Mouse (Mus musculus): ENCODE results near the gene Clec4e. TPM values are rescaled to one million over a fixed set of nuclear protein-coding genes. Genes with fewer than 3 reads are reported as not detected.
"Not testable (repeated sequence)": the region's sequence is repeated elsewhere in the genome, so short reads cannot be mapped to it uniquely, and the experiment has no call there.

The Clec4e gene
- polyA plus RNA-seq, 1 experiment from 2014 or later, result 0.34 TPM

GRCm38 (mm10) chr6:123261555-123262161, 28.0 kb downstream of the Clec4e start, which contains the start of gene Clec4d:
Clec4d (plus strand) TSS chr6:123262111.
- Histone ChIP-seq H3K4me2 (no peak within 1 kb of the TSS), H3K9me3 (no peaks in the 10 kb centered on the region), H3K4me3 (no peak within 1 kb of the TSS), H3K27me3 (no peaks in the 10 kb centered on the region), H3K4me1 (no peaks in the 10 kb centered on the region), H3K36me3 (no peaks in the 10 kb centered on the region), H3K9ac (no peak within 1 kb of the TSS), H3K27ac (no peak within 1 kb of the TSS)
- ATAC-seq (ENCODE audit: borderline replicate concordance, extremely low read depth, low FRiP score, low TSS enrichment), result no peak
- 70% methylated on average over 4 of the region's 4 CpGs for WGBS

GRCm38 (mm10) chr6:123260868-123261267, 28.8 kb downstream of the Clec4e start:
- no peak for ATAC-seq (ENCODE audit: borderline replicate concordance, extremely low read depth, low FRiP score, low TSS enrichment)
- no peaks in the 10 kb centered on the region for H3K36me3 ChIP-seq
- no peaks in the 10 kb centered on the region for H3K9me3 ChIP-seq
- no peaks in the 10 kb centered on the region for H3K27me3 ChIP-seq
- WGBS, result 86% methylated on average over 1 of the region's 1 CpGs
- no peak overlapping the region for H3K4me2 ChIP-seq
- H3K4me3 ChIP-seq, result no peak overlapping the region
- H3K4me1 ChIP-seq, result no peaks in the 10 kb centered on the region
- no peak overlapping the region for H3K9ac ChIP-seq
- no peak overlapping the region for H3K27ac ChIP-seq

GRCm38 (mm10) chr6:123259889-123260603, 29.6 kb downstream of the Clec4e start:
- Histone ChIP-seq H3K27ac (no peak overlapping the region), H3K4me1 (no peaks in the 10 kb centered on the region), H3K4me3 (no peak overlapping the region), H3K9me3 (no peaks in the 10 kb centered on the region), H3K36me3 (no peaks in the 10 kb centered on the region), H3K9ac (no peak overlapping the region), H3K27me3 (no peaks in the 10 kb centered on the region), H3K4me2 (no peak overlapping the region)
- no peak for ATAC-seq (ENCODE audit: borderline replicate concordance, extremely low read depth, low FRiP score, low TSS enrichment)
- WGBS, result 74% methylated on average over 4 of the region's 4 CpGs

GRCm38 (mm10) chr6:123258946-123259345, 30.7 kb downstream of the Clec4e start:
- Histone ChIP-seq H3K4me3 (no peak overlapping the region), H3K36me3 (no peaks in the 10 kb centered on the region), H3K27ac (no peak overlapping the region), H3K9me3 (no peaks in the 10 kb centered on the region), H3K4me1 (no peaks in the 10 kb centered on the region), H3K9ac (no peak overlapping the region), H3K4me2 (no peak overlapping the region), H3K27me3 (no peaks in the 10 kb centered on the region)
- WGBS, result 65% methylated on average over 3 of the region's 3 CpGs
- ATAC-seq (ENCODE audit: borderline replicate concordance, extremely low read depth, low FRiP score, low TSS enrichment), result no peak

GRCm38 (mm10) chr6:123252735-123253134, 36.9 kb downstream of the Clec4e start:
- H3K9me3 ChIP-seq, result no peaks in the 10 kb centered on the region
- H3K36me3 ChIP-seq, result no peaks in the 10 kb centered on the region
- no peaks in the 10 kb centered on the region for H3K4me1 ChIP-seq
- H3K27ac ChIP-seq, result no peak overlapping the region
- no peaks in the 10 kb centered on the region for H3K27me3 ChIP-seq
- no peak overlapping the region for H3K4me2 ChIP-seq
- ATAC-seq (ENCODE audit: borderline replicate concordance, extremely low read depth, low FRiP score, low TSS enrichment), result no peak
- no peak overlapping the region for H3K9ac ChIP-seq
- H3K4me3 ChIP-seq, result no peak overlapping the region

- not testable (repeated sequence) for H3K9ac ChIP-seq; H3K4me2 ChIP-seq; H3K27me3 ChIP-seq; ATAC-seq (ENCODE audit: borderline replicate concordance, extremely low read depth, low FRiP score, low TSS enrichment); H3K36me3 ChIP-seq; H3K4me1 ChIP-seq; H3K9me3 ChIP-seq; H3K4me3 ChIP-seq; H3K27ac ChIP-seq
- WGBS, result 77% methylated on average over 2 of the region's 2 CpGs
Measured at GRCm38 (mm10) chr6:123248862-123249261, 40.8 kb downstream of the Clec4e start.

- no peak overlapping the region for H3K4me3 ChIP-seq
- no peaks in the 10 kb centered on the region for H3K9me3 ChIP-seq
- no peak overlapping the region for H3K27ac ChIP-seq
- WGBS, result 77% methylated on average over 5 of the region's 5 CpGs
- H3K36me3 ChIP-seq, result no peaks in the 10 kb centered on the region
- no peak overlapping the region for H3K9ac ChIP-seq
- no peaks in the 10 kb centered on the region for H3K27me3 ChIP-seq
- no peak for ATAC-seq (ENCODE audit: borderline replicate concordance, extremely low read depth, low FRiP score, low TSS enrichment)
- no peak overlapping the region for H3K4me2 ChIP-seq
- no peaks in the 10 kb centered on the region for H3K4me1 ChIP-seq
Measured at GRCm38 (mm10) chr6:123244201-123244600, 45.5 kb downstream of the Clec4e start.

GRCm38 (mm10) chr6:123237582-123237981, 52.1 kb downstream of the Clec4e start:
- Histone ChIP-seq H3K9ac (no peak overlapping the region), H3K4me3 (no peak overlapping the region), H3K27ac (no peak overlapping the region), H3K4me1 (no peaks in the 10 kb centered on the region), H3K36me3 (no peaks in the 10 kb centered on the region), H3K9me3 (no peaks in the 10 kb centered on the region), H3K4me2 (no peak overlapping the region), H3K27me3 (no peaks in the 10 kb centered on the region)
- no peak for ATAC-seq (ENCODE audit: borderline replicate concordance, extremely low read depth, low FRiP score, low TSS enrichment)

Other genes with a start within 250 kb of the Clec4e start
- gene Clec4b1, start 239.9 kb downstream of the Clec4e start, polyA plus RNA-seq (2015; fragmentation: Nextera tagmentation; extraction: Ambion mirVana), result not detected in 2 replicates
- gene Clec4a2, start 183.4 kb downstream of the Clec4e start, polyA plus RNA-seq (2015; fragmentation: Nextera tagmentation; extraction: Ambion mirVana), result 3.0 and 3.5 TPM in 2 replicates
- gene Clec4b2, start 117.0 kb downstream of the Clec4e start, polyA plus RNA-seq (2015; fragmentation: Nextera tagmentation; extraction: Ambion mirVana), result not detected in 2 replicates
- 3.0 and 4.2 TPM in 2 replicates for gene Clec4n, start 60.0 kb downstream of the Clec4e start, polyA plus RNA-seq (2015; fragmentation: Nextera tagmentation; extraction: Ambion mirVana)
- 0.15 TPM in 1 of 2 replicates, not detected in the other for gene Clec4d, start 27.8 kb downstream of the Clec4e start, polyA plus RNA-seq (2015; fragmentation: Nextera tagmentation; extraction: Ambion mirVana)
- not detected in 2 replicates for gene Vmn2r19, start 18.5 kb upstream of the Clec4e start, polyA plus RNA-seq (2015; fragmentation: Nextera tagmentation; extraction: Ambion mirVana)
- not detected in 2 replicates for gene Vmn2r20, start 128.2 kb upstream of the Clec4e start, polyA plus RNA-seq (2015; fragmentation: Nextera tagmentation; extraction: Ambion mirVana)
- gene Vmn2r21, start 243.5 kb upstream of the Clec4e start, polyA plus RNA-seq (2015; fragmentation: Nextera tagmentation; extraction: Ambion mirVana), result not detected in 2 replicates